Mouse (Mus musculus): Measurements from ENCODE around the gene Ccdc18. TPM values are rescaled to one million over a fixed set of nuclear protein-coding genes. Genes with fewer than 3 reads are reported as not detected.
"Not testable (repeated sequence)": the region's sequence is repeated elsewhere in the genome, so short reads cannot be mapped to it uniquely, and the experiment has no call there.

The Ccdc18 gene
- polyA plus RNA-seq, 1 experiment from 2014 or later, result 14.3 TPM

DNA sequence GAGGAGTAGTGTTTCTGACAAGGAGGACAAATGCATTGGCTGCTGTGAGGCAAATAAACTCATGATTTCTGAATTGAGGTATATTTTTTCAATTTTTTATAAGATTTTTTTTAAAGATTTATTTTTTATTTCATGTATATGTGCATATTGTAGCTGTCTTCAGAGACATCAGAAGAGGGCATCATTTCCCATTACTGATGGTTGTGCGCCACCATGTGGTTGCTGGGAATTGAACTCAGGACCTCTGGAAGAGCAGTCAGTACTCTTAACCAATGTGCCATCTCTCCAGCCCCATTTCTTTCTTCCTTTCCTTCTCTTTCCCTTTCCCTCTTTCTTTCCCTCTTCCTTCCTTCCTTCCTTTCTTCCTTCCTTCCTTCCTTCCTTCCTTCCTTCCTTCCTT lies 31.0 kb downstream of the Ccdc18 start:
- Histone ChIP-seq H3K27ac (no peak overlapping the region), H3K4me2 (no peak overlapping the region), H3K4me1 (no peaks in the 10 kb centered on the region), H3K9ac (no peak overlapping the region), H3K9me3 (no peaks in the 10 kb centered on the region), H3K4me3 (no peak overlapping the region), H3K27me3 (no peaks in the 10 kb centered on the region), H3K36me3 (no peaks in the 10 kb centered on the region)
- no peak for ATAC-seq (ENCODE audit: borderline replicate concordance, extremely low read depth, low FRiP score, low TSS enrichment)
- 21% methylated on average over 1 of the region's 1 CpGs for WGBS

DNA sequence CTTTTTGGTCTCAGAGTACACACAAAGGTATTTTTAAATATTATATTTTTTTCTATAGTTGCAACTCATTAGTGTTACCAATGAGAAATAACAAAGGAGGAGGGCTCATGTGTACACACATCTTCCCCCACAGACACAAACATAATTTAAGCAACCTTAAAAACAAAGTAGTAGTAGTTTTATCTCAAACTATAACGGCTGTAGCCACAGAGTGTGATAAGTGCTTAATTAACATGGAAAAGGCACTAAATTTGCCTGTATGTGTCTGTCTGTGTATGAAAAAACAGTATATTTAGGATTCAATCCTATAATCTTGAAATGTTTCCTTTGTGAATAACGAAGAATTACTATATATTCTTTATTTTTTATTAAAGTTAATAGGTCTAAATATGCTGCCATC lies 51.4 kb downstream of the Ccdc18 start:
- Histone ChIP-seq H3K9ac (no peak overlapping the region), H3K4me1 (no peaks in the 10 kb centered on the region), H3K36me3 (no peaks in the 10 kb centered on the region), H3K27ac (no peak overlapping the region), H3K9me3 (no peaks in the 10 kb centered on the region), H3K4me3 (no peak overlapping the region), H3K27me3 (no peaks in the 10 kb centered on the region), H3K4me2 (no peak overlapping the region)
- 84% methylated on average over 2 of the region's 2 CpGs for WGBS
- ATAC-seq (ENCODE audit: borderline replicate concordance, extremely low read depth, low FRiP score, low TSS enrichment), result no peak

DNA sequence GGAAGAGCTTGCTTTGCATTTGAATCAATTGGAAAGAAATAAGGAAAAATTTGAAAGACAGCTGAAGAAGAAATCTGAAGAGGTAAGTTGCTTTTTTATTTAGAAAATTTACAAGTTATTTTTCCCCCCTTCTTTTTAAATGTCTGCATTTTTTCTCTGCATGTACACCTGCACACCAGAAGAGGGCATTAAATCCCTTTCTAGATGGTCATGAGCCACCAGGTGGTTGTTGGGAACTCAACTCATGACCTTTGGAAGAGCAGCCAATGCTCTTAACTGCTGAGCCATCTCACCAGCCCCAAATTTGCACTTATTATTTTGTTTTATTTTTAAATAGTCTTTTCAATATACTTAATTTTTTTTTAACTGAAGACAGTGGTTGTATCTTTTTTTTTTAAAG lies 56.3 kb downstream of the Ccdc18 start:
- no peak overlapping the region for H3K4me3 ChIP-seq
- no peaks in the 10 kb centered on the region for H3K9me3 ChIP-seq
- no peaks in the 10 kb centered on the region for H3K36me3 ChIP-seq
- H3K9ac ChIP-seq, result no peak overlapping the region
- H3K27ac ChIP-seq, result no peak overlapping the region
- ATAC-seq (ENCODE audit: borderline replicate concordance, extremely low read depth, low FRiP score, low TSS enrichment), result no peak
- H3K4me2 ChIP-seq, result no peak overlapping the region
- no peaks in the 10 kb centered on the region for H3K4me1 ChIP-seq
- H3K27me3 ChIP-seq, result no peaks in the 10 kb centered on the region

DNA sequence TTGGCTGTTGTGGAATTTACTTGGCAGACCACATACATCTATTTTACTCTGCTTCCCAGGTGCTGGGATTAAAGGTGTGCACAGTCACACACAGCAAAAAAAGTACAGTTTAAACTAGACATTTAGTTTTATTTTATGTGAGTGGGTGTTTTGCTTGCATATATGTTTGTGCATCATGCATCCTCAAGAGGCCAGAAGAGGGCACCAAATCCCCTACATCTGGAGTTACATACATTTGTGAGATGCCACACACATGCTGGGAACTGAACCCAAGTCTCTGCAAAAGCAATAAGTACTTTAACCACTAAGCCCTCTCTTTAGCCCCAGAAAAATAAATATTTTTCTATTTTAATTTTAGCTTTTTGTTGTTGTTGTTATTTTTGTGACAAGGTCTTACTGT lies 73.3 kb downstream of the Ccdc18 start:
- no peak overlapping the region for H3K4me2 ChIP-seq
- H3K9ac ChIP-seq, result no peak overlapping the region
- no peak overlapping the region for H3K27ac ChIP-seq
- H3K4me1 ChIP-seq, result no peaks in the 10 kb centered on the region
- no peak for ATAC-seq (ENCODE audit: borderline replicate concordance, extremely low read depth, low FRiP score, low TSS enrichment)
- no peak overlapping the region for H3K4me3 ChIP-seq
- no peaks in the 10 kb centered on the region for H3K36me3 ChIP-seq
- no peaks in the 10 kb centered on the region for H3K27me3 ChIP-seq
- no peaks in the 10 kb centered on the region for H3K9me3 ChIP-seq

DNA sequence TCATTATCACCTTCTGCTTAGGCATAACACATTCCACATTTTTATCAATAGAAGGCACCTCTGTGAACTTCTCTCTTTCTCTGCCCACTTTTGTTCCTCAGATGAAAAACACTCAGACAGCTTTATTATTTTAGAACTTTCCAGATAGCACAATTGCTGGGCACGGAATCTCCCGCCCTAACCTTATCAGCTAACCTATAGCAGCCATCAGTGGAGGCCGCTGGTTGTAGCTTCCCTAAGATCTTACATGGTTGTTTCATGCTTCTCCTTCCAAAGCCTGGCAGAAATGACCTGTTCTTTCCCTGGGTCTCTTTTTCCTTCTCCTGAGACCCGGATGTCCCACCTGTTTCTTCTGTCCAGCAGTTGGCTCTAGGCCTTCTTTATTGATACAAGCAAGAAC lies 78.8 kb downstream of the Ccdc18 start:
- Histone ChIP-seq H3K36me3 (no peaks in the 10 kb centered on the region), H3K4me2 (no peak overlapping the region), H3K27me3 (no peaks in the 10 kb centered on the region), H3K9me3 (no peaks in the 10 kb centered on the region), H3K9ac (no peak overlapping the region), H3K4me3 (no peak overlapping the region), H3K27ac (no peak overlapping the region), H3K4me1 (no peaks in the 10 kb centered on the region)
- WGBS, result 83% methylated on average over 4 of the region's 4 CpGs
- no peak for ATAC-seq (ENCODE audit: borderline replicate concordance, extremely low read depth, low FRiP score, low TSS enrichment)

DNA sequence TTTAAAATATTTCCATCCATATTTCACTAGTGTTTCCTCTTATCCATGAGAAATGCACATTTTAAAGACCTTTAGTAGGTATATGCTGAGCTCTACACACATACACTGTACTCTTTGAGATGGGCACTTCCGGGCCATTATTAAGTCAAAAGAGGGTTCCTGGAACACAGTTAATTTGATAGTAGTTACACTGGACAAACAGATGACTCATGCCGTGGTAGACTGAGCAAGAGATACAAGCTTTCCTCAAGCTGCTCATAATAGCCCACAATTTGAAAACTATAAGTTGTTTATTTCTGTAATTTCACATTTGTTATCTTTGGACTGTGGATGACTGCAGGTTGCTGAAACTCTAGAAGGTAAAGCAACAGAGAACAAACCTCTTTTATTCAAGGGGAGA lies 82.3 kb downstream of the Ccdc18 start:
- Histone ChIP-seq H3K9me3 (no peaks in the 10 kb centered on the region), H3K27me3 (no peaks in the 10 kb centered on the region), H3K4me1 (no peaks in the 10 kb centered on the region), H3K9ac (no peak overlapping the region), H3K27ac (no peak overlapping the region), H3K4me3 (no peak overlapping the region), H3K36me3 (no peaks in the 10 kb centered on the region), H3K4me2 (no peak overlapping the region)
- 87% methylated on average over 2 of the region's 2 CpGs for WGBS
- no peak for ATAC-seq (ENCODE audit: borderline replicate concordance, extremely low read depth, low FRiP score, low TSS enrichment)

DNA sequence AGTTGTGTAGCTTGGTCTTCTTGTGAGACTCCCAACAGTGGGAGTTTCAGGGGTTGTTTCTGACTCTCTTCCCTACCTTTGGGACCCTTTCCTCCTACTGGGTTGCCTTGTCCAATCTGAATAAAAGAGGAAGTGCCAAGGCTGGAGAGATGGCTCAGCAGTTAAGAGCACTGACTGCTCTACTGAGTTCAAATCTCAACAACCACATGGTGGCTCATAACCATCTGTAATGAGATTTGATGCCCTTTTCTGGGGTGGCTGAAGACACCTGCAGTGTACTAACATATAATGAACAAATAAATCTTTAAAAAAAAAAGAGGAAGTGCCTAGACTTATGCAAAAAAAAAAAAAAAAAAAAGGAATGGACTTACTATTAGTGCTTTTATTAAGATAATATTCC lies 91.4 kb downstream of the Ccdc18 start:
- Histone ChIP-seq H3K4me2 (no peak overlapping the region), H3K4me1 (no peaks in the 10 kb centered on the region), H3K27me3 (no peaks in the 10 kb centered on the region), H3K9me3 (no peaks in the 10 kb centered on the region), H3K27ac (no peak overlapping the region), H3K4me3 (no peak overlapping the region), H3K36me3 (no peaks in the 10 kb centered on the region), H3K9ac (no peak overlapping the region)
- ATAC-seq (ENCODE audit: borderline replicate concordance, extremely low read depth, low FRiP score, low TSS enrichment), result no peak

DNA sequence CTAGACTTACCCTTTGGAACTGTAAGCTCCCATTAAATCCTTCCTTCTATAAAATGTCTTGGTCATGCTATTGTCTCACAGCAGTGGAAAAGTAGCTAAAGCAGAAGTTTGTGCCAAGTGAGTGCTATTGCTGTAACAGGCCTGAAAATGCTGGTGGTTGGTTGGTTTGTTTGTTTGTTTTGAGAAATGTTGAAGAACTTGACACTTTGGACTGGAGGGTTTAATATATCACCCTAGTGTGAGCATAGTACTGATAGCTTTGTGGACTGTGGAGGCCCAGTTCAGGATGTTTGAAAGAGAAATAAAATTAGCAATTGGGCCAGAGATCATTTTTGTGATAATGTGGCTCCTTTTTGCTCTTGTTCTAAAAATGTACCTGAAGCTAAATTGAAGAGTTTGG lies 93.5 kb downstream of the Ccdc18 start:
- no peaks in the 10 kb centered on the region for H3K4me1 ChIP-seq
- no peak overlapping the region for H3K4me3 ChIP-seq
- H3K27ac ChIP-seq, result no peak overlapping the region
- ATAC-seq (ENCODE audit: borderline replicate concordance, extremely low read depth, low FRiP score, low TSS enrichment), result no peak
- no peaks in the 10 kb centered on the region for H3K27me3 ChIP-seq
- no peaks in the 10 kb centered on the region for H3K36me3 ChIP-seq
- no peaks in the 10 kb centered on the region for H3K9me3 ChIP-seq
- no peak overlapping the region for H3K9ac ChIP-seq
- no peak overlapping the region for H3K4me2 ChIP-seq

DNA sequence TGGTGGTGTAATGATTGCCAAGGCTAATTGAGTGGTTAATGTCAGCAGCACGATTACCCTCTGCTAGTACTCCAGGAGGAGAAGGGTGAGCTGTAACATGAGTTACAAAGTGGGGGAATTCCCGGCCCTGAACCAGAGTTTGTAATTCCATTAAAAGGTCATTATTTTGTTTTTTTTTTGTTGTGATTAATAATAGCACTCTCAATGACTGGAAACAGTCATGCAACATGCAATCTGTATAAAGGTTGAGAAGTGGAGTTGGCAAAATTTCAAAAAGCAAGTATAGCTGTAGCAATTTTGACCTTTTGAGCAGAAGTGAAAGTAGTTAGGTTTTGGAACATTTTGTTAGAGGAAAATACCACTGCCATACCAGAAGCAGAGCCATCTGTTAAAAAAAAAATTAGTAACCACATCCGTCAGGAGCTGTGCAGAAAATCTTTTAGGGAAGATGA lies 113.7 kb downstream of the Ccdc18 start:
- no peak for ATAC-seq (ENCODE audit: borderline replicate concordance, extremely low read depth, low FRiP score, low TSS enrichment)
- Histone ChIP-seq H3K4me2 (no peak overlapping the region), H3K27me3 (no peaks in the 10 kb centered on the region), H3K4me1 (no peaks in the 10 kb centered on the region), H3K36me3 (no peaks in the 10 kb centered on the region), H3K27ac (no peak overlapping the region), H3K4me3 (no peak overlapping the region), H3K9ac (no peak overlapping the region), H3K9me3 (no peaks in the 10 kb centered on the region)
- WGBS, result 41% methylated on average over 3 of the region's 3 CpGs

DNA sequence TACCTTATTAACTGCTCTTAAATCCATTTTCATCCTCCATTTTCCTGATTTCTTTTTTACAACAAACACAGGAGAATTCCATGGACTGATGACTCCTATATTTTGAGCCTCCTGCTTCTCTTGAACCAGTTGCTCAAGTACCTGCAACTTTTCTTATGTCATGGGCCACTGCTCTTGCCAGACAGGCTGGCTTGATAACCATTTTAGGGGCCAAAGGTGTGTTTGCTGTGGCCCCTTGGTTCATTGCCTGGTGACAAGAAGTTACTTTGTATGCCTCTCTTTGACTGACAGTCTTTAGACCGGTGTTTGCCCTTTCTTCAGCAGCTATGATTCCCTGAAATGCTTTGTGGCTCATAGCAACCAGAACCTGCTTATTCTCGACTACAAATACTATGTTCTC lies 117.4 kb downstream of the Ccdc18 start:
- H3K36me3 ChIP-seq, result no peaks in the 10 kb centered on the region
- H3K27ac ChIP-seq, result no peak overlapping the region
- H3K9ac ChIP-seq, result no peak overlapping the region
- H3K27me3 ChIP-seq, result no peaks in the 10 kb centered on the region
- H3K9me3 ChIP-seq, result no peaks in the 10 kb centered on the region
- no peak overlapping the region for H3K4me3 ChIP-seq
- no peak overlapping the region for H3K4me2 ChIP-seq
- 41% methylated on average over 2 of the region's 2 CpGs for WGBS
- H3K4me1 ChIP-seq, result no peaks in the 10 kb centered on the region
- no peak for ATAC-seq (ENCODE audit: borderline replicate concordance, extremely low read depth, low FRiP score, low TSS enrichment)

DNA sequence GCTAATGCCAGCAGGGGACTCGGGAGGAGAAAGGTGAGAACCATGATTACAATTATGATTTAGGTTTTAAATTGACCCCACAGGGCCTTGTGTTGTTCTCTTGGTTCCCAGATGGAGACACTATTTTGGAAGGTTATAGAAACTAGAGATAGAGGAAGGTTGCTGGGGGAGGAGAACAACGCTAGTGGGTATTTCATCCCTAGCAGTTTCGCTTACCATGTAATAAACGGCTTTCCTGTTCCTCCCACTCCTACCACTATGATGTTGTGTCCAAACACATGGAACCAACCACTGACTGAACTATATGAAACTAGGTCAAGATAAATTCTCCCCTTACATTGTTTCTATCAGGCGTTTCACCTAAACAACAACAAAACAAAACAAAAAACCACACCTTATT lies 122.6 kb downstream of the Ccdc18 start:
- Histone ChIP-seq H3K4me2 (no peak overlapping the region), H3K4me3 (no peak overlapping the region), H3K4me1 (no peaks in the 10 kb centered on the region), H3K9me3 (no peaks in the 10 kb centered on the region), H3K36me3 (no peaks in the 10 kb centered on the region), H3K9ac (no peak overlapping the region), H3K27ac (no peak overlapping the region), H3K27me3 (no peaks in the 10 kb centered on the region)
- WGBS, result 73% methylated on average over 5 of the region's 5 CpGs
- ATAC-seq (ENCODE audit: borderline replicate concordance, extremely low read depth, low FRiP score, low TSS enrichment), result no peak

DNA sequence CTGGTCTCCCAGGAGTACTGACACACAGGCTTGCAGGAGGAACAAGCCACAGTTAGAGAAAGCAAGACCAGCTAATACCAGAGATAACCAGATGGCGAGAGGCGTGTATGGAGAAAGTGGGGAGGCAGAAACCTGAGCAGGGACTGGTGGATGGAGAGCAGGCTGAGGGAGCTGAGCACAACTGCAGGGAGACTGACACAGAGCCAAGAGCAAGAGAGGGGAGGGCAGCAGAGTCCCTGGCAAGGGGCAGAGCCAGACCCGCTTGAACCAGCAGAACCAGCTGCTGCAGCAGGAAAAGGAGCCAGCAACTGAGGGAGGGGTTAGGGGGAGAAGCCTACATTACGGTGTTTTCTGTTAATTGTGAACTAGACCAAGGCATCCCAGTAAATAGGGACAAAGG lies 130.0 kb downstream of the Ccdc18 start:
- no peaks in the 10 kb centered on the region for H3K27me3 ChIP-seq
- no peak overlapping the region for H3K4me2 ChIP-seq
- no peak overlapping the region for H3K9ac ChIP-seq
- no peak overlapping the region for H3K27ac ChIP-seq
- 27% methylated on average over 4 of the region's 4 CpGs for WGBS
- H3K9me3 ChIP-seq, result no peaks in the 10 kb centered on the region
- no peaks in the 10 kb centered on the region for H3K36me3 ChIP-seq
- no peak for ATAC-seq (ENCODE audit: borderline replicate concordance, extremely low read depth, low FRiP score, low TSS enrichment)
- no peak overlapping the region for H3K4me3 ChIP-seq
- 0 out of 2 replicates have a peak, but pooled peaks cover under 1% of the 10 kb centered on the region for H3K4me1 ChIP-seq

DNA sequence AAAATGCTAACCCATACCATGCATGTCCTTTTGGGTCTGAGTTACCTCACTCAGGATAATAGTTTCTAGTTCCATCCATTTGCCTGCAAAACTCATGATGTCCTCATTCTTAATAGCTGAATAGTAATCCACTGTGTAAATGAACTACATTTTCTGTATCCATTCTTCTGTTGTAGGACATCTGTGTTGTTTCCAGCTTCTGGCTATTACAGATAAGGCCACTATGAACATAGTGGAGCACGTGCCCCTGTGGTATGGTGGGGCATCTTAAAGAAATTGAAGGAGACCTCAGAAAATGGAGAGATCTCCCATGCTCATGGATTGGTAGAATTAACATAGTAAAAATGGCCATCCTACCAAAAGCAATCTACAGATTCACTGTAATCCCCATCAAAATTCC lies 131.1 kb downstream of the Ccdc18 start:
- not testable (repeated sequence) for H3K4me3 ChIP-seq; H3K27ac ChIP-seq; H3K9me3 ChIP-seq; H3K4me1 ChIP-seq; H3K27me3 ChIP-seq; H3K36me3 ChIP-seq; ATAC-seq (ENCODE audit: borderline replicate concordance, extremely low read depth, low FRiP score, low TSS enrichment); H3K9ac ChIP-seq; H3K4me2 ChIP-seq
- 60% methylated on average over 1 of the region's 1 CpGs for WGBS
